Mouse (Mus musculus): ENCODE data around the gene Nrf1.

- no peak for TF ChIP-seq CTCF (IDR thresholded peaks at IDR 0.05; ENCODE audit: low read depth, low read length)
- TF ChIP-seq POLR2A (IDR thresholded peaks at IDR 0.05; ENCODE audit: borderline replicate concordance, low read depth, low read length) = no peak
Observed at GRCm38 (mm10) chr6:30123391-30123790, 75.6 kb downstream of the Nrf1 start.

All from bone marrow macrophage, adult 2 months (primary cell).